Mouse (Mus musculus): Measurements from ENCODE around the gene Agbl3. TPM values are rescaled to one million over a fixed set of nuclear protein-coding genes. Genes with fewer than 3 reads are reported as not detected.

The Agbl3 gene
- polyA plus RNA-seq (2012; rRNA removed; ENCODE audit: low replicate concordance), result 7.6 and 9.1 TPM in 2 replicates

DNA sequence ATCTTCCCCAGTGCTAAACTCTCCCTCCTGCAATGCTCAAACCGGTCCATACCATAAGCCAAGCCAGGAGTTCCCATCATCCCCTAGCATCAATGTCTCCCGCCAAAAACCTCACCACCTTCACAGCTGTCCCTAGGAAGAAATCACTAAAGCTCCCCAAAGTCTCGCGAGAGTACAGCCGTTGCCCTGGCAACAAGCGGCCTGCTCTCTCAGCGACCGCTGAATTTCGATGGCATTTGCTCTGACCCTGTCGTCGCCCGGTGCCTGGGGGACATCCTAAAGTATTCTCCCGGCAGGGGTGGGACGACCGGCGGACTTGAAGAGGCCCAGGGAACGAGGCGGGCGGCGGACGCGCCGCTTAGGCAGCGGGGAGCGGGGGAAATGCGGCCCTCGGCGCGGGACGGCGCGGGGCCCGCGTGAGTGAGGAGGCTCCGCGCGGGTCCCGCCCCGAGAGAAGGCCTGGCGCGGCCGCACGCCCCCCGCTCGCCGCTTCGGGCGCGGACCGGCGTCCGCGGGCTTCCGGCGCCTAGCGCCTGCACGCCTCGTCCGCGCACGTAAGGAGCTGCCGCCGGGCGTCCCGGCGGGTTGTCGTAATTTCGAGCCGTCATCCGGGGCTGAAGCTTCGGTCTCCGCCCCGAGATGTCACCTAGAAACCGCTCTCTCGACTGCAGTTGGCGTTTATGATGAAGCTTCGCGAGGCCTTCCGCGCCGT lies at the start of gene Agbl3:
Agbl3 (plus strand) TSS at position 202 of the 712 bp plus-strand sequence.

DNA sequence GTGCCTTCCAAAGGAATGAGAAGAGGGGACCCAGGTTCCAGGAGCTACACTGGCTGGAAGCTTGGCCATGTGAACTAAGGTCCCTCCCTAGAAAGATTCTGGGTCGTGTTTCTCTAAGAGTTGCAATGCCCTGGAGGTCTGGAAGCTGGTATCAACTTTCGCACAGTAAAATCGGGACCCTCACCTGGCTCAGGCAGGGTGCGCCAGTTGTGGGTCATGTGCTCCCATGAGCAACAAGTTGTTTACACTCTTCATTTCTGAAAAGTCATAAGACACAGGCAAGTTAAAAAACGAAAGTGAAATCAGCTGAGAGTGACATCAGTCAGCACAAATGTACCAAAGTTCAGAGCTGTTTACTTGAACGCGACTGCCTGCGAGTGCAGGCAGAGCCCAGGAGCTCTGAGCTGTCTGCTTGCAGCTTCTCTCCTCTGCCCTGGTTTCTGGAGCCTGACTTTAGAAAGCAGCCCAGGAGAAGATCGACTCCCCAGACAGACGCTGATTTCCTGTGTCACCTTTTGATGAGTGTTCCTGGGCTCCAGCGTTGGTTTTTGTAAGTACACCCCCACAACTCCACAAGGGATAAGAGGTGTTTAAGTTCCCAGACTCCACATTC lies 82.7 kb downstream of the Agbl3 start, which contains the start of gene Tmem140:
Tmem140 (plus strand) TSS at position 356 of the 613 bp plus-strand sequence.

GRCm38 (mm10) chr6:34877509-34878321 lies 97.5 kb downstream of the Agbl3 start, which contains the start of gene Cyren:
TSS of gene Cyren (minus strand) at chr6:34878060.

Other genes starting within 250 kb of the Agbl3 start
- 48.6 and 94.8 TPM in 2 replicates for gene Cald1, start 181.9 kb upstream of the Agbl3 start, polyA plus RNA-seq (2012; rRNA removed; ENCODE audit: low replicate concordance)
- 21.8 and 80.7 TPM in 2 replicates for gene Tmem140, start 82.7 kb downstream of the Agbl3 start, polyA plus RNA-seq (2012; rRNA removed; ENCODE audit: low replicate concordance)
- 10.2 and 10.6 TPM in 2 replicates for gene Cyren, start 97.6 kb downstream of the Agbl3 start, polyA plus RNA-seq (2012; rRNA removed; ENCODE audit: low replicate concordance)
- gene Wdr91, start 130.4 kb downstream of the Agbl3 start, polyA plus RNA-seq (2012; rRNA removed; ENCODE audit: low replicate concordance), result 23.1 and 25.3 TPM in 2 replicates
- gene Stra8, start 139.7 kb downstream of the Agbl3 start, polyA plus RNA-seq (2012; rRNA removed; ENCODE audit: low replicate concordance), result not detected in 2 replicates
- 1.2 and 2.8 TPM in 2 replicates for gene Slc23a4, start 208.0 kb downstream of the Agbl3 start, polyA plus RNA-seq (2012; rRNA removed; ENCODE audit: low replicate concordance)

All from subcutaneous adipose tissue, adult 2 months (tissue).